Mouse (Mus musculus) kidney, adult 2 months (tissue): Measurements from ENCODE around the gene Mrpl52.

Source experiments
- CTCF ChIP-seq: fragments of 200-500 bp; conservative IDR thresholded peaks from 2 replicates; pipeline ENCODE4 v1.5.1; 2011; ENCODE audit warnings: low read depth, mild to moderate bottlenecking, control low read depth, low read length, moderate library complexity, mixed read lengths; ENCODE audit not compliant: insufficient read depth, insufficient read length
- POLR2A ChIP-seq: fragments of 200-500 bp; IDR thresholded peaks from one replicate; pipeline ENCODE4 v1.6.1; 2011; ENCODE audit warnings: low read depth, low read length, control low read depth

DNA sequence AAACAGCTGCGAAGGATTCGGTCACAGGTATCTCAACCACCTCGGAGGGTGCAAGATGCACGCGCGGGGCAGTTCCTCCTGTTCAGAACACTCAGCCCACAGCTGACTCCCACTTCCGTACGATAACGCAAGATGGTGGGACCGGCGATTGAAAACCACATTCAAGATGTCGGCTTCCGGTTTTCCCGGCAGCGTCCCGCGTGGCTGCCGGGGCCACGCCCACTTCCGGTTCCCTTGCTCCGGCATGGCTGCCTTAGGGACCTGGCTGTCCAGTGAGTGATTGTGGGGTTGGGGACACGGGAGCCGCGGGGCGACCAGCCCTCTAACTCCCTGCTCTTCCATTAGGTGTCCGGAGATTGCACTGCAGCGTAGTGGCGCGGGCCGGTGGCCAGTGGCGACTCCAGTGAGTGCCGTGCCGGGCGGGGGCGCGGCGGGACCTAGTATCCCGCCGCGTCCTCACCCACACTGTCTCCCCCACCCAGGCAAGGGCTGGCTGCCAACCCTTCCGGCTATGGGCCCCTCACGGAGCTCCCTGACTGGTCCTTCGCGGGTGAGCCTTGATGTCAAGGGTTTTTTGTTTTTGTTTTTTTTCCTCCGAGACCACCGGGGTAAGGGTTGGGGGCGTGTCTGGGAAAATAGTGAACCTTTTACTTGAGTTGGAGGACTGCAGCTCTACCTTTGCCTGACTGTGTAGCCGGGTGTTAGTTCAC lies at the start of gene Mrpl52:
- TF ChIP-seq POLR2A (peak; percentile 42), CTCF (no peak)
